Mouse (Mus musculus) bone marrow macrophage, adult 2 months (primary cell): ENCODE results near the gene Olfr644. TPM values are rescaled to one million over a fixed set of nuclear protein-coding genes. Genes with fewer than 3 reads are reported as not detected.

Experiments
- H3K27ac ChIP-seq: 2 replicates; pipeline ENCODE4 v1.5.1; 2012; ENCODE audit warnings: low read depth, low read length; ENCODE audit not compliant: insufficient read depth
- H3K4me1 ChIP-seq: 2 replicates; pipeline ENCODE4 v1.6.1; 2012; ENCODE audit warnings: low read length; ENCODE audit not compliant: control insufficient read depth, insufficient read depth
- H3K4me3 ChIP-seq: 2 replicates; pipeline ENCODE4 v1.5.1; 2012; ENCODE audit warnings: mild to moderate bottlenecking, low read length, moderate library complexity; ENCODE audit not compliant: insufficient read depth
- CTCF ChIP-seq: IDR thresholded peaks from 2 replicates; pipeline ENCODE4 v1.5.1; 2012; ENCODE audit warnings: low read depth, mild to moderate bottlenecking, low read length, moderate library complexity
- POLR2A ChIP-seq: IDR thresholded peaks from 2 replicates; pipeline ENCODE4 v1.6.1; 2012; ENCODE audit warnings: mild to moderate bottlenecking, low read depth, low read length, borderline replicate concordance
- polyA plus RNA-seq: library from polyadenylated mRNA; stranded (reverse); fragments of >200 nt; gene quantifications from 2 replicates; pipeline ENCODE4 v1.2.4, GENCODE M21; 2012; ENCODE audit not compliant: missing spikeins, insufficient read depth, insufficient read length

Olfr644 gene
- not detected in 2 replicates for polyA plus RNA-seq

DNA sequence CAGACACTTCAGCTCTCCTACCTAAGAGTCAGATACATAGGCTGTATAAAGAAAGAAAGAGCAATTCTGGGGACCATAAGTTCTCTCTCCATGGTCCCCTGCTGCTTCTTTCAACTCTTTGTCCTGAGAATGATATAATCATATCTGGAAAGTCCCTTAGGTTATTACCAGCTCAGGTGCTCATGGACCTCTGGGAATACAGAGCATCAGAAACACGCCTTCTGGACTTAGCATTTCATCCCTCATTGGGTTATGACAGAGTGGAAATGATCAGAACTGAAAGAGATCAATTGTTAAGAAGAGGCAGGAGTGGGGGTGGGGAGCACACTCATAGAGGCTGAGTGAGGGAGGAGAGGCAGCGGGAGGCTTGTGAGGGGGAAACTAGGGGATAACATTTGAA, at the start of gene Olfr644:
Gene Olfr644, minus strand, starts transcription at position 101 of the 400 bp plus-strand sequence.
- no peak within 1 kb of the TSS for H3K4me3 ChIP-seq
- H3K27ac ChIP-seq = no peak within 1 kb of the TSS
- no peaks in the 10 kb centered on the region for H3K4me1 ChIP-seq
- no peak for TF ChIP-seq POLR2A
- no peak for TF ChIP-seq CTCF

GRCm38 (mm10) chr7:104104757-104104972, 33.0 kb upstream of the Olfr644 start, which contains the start of gene Olfr646:
TSS of gene Olfr646 (plus strand) at chr7:104104873.
- H3K27ac ChIP-seq = no peak within 1 kb of the TSS
- no peak for TF ChIP-seq CTCF
- TF ChIP-seq POLR2A = no peak
- no peaks in the 10 kb centered on the region for H3K4me1 ChIP-seq
- no peak within 1 kb of the TSS for H3K4me3 ChIP-seq

- TF ChIP-seq POLR2A (no peak), CTCF (no peak)
- no peak overlapping the region for H3K4me3 ChIP-seq
- H3K4me1 ChIP-seq = no peaks in the 10 kb centered on the region
- no peak overlapping the region for H3K27ac ChIP-seq
These were observed 32.5 kb upstream of the Olfr644 start for GRCm38 (mm10) chr7:104103913-104104756.

- Histone ChIP-seq H3K4me3 (no peak within 1 kb of the TSS), H3K4me1 (no peaks in the 10 kb centered on the region), H3K27ac (no peak within 1 kb of the TSS)
- no peak for TF ChIP-seq POLR2A
- TF ChIP-seq CTCF = no peak
These were observed 13.7 kb upstream of the Olfr644 start, which contains the start of gene Olfr645 for GRCm38 (mm10) chr7:104085365-104085764. TSS of gene Olfr645 (minus strand) at chr7:104085465.

DNA sequence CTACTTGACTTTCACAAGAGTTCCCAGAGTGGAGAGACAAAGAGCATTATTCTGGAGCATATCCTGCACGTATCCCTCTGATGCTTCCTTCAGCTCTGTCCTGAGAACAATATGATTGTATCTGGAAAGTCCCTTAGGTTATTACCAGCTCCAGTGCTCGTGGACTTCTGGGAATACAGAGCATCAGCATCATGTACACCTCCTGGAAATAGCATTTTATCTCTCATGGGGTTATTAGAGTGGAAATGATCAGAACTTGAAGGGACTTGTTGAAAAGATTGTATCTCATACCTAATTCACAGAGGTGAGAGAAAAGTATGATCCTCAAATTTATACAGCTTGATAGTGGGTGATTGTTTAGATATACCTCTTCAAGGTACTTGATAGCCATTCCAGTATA, 10.3 kb downstream of the Olfr644 start, which contains the start of gene 4930516K23Rik:
Gene 4930516K23Rik, minus strand, starts transcription at position 101 of the 400 bp plus-strand sequence.
- no peak for TF ChIP-seq POLR2A
- TF ChIP-seq CTCF = no peak
- Histone ChIP-seq H3K4me3 (no peak within 1 kb of the TSS), H3K27ac (no peak within 1 kb of the TSS), H3K4me1 (no peaks in the 10 kb centered on the region)

GRCm38 (mm10) chr7:104059215-104059614, 12.5 kb downstream of the Olfr644 start:
- no peak for TF ChIP-seq CTCF
- TF ChIP-seq POLR2A = no peak
- H3K4me3 ChIP-seq = no peak overlapping the region
- H3K27ac ChIP-seq = no peak overlapping the region
- no peaks in the 10 kb centered on the region for H3K4me1 ChIP-seq

GRCm38 (mm10) chr7:104052566-104052965, 19.1 kb downstream of the Olfr644 start, which contains the start of gene Olfr642:
TSS of gene Olfr642 (minus strand) at chr7:104052666.
- H3K27ac ChIP-seq = no peak within 1 kb of the TSS
- H3K4me1 ChIP-seq = no peaks in the 10 kb centered on the region
- TF ChIP-seq POLR2A (no peak), CTCF (no peak)
- no peak within 1 kb of the TSS for H3K4me3 ChIP-seq

DNA sequence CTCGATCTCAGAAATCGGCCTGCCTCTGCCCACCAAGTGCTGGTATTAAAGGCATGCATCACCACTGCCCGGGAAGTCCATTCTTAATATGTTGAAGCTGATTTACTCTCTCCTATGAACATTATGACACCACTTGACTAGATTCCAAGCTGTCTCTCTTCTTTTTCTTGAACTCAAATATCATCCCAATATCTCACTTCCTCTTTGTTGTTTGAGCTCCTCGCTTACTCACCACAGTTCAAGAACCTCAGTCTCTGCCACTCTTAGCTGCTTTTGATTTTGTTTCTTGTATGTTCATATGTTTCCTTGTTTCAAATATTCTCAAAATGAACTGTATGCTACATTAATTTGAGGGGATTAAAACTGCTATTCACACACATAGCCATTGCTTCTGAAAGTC, 20.9 kb downstream of the Olfr644 start:
- TF ChIP-seq CTCF (no peak), POLR2A (no peak)
- Histone ChIP-seq H3K27ac (no peak overlapping the region), H3K4me3 (no peak overlapping the region)

DNA sequence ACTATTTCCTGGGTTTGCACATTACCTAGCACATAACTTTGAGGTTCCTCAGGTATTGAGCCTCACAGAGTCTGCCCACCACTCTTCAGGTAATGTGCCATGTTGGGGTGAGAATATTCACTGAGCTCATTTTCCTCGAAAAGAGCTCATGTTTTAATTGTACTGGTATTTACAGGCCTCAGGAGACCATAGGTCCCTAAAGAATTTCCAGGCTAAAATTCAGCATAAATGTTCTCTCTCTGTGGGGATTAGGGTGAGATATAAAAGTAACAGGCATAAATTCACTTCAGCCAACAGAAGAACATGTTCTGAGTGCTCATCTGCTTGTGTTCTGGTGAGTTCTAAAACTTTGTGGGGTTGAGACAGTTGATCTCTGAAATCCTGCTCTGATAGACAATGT, 36.5 kb downstream of the Olfr644 start, which contains the start of gene Olfr641:
Gene Olfr641, plus strand, starts transcription at position 301 of the 400 bp plus-strand sequence.
- TF ChIP-seq CTCF = no peak
- no peak for TF ChIP-seq POLR2A
- H3K4me1 ChIP-seq = no peaks in the 10 kb centered on the region
- no peak within 1 kb of the TSS for H3K27ac ChIP-seq
- H3K4me3 ChIP-seq = no peak within 1 kb of the TSS

More for the DNA sequence above, 20.9 kb downstream of the Olfr644 start:
- H3K4me1 ChIP-seq = no peaks in the 10 kb centered on the region

- Histone ChIP-seq H3K4me3 (no peak overlapping the region), H3K27ac (no peak overlapping the region), H3K4me1 (no peaks in the 10 kb centered on the region)
- TF ChIP-seq CTCF = no peak
- no peak for TF ChIP-seq POLR2A
These were observed 44.7 kb downstream of the Olfr644 start for GRCm38 (mm10) chr7:104026978-104027377.
